Mouse (Mus musculus): ENCODE data around the gene Nol12. TPM values are rescaled to one million over a fixed set of nuclear protein-coding genes. Genes with fewer than 3 reads are reported as not detected.

Gene Nol12
- total and polyA plus RNA-seq, 3 experiments, result 13.7 to 91.1 (median 33.2) TPM

GRCm38 (mm10) chr15:78895741-78896140 is 39.0 kb upstream of the Nol12 start:
- no peak overlapping the region for H3K27ac ChIP-seq (ENCODE audit: insufficient read depth, low read depth)
- no peak overlapping the region for H3K4me2 ChIP-seq (ENCODE audit: insufficient read depth, low read depth, poor library complexity, severe bottlenecking)
- H3K36me3 ChIP-seq (replicated peaks in 1 of 2; ENCODE audit: control insufficient read depth in 1 of 2, insufficient read depth in 1 of 2, low read length in 1 of 2), result peaks cover 24 to 37% of the 10 kb centered on the region in 2 experiments

GRCm38 (mm10) chr15:78896149-78896548 is 38.6 kb upstream of the Nol12 start:
- H3K9ac ChIP-seq (ENCODE audit: insufficient read depth, low read depth), result no peak overlapping the region
- dilution Hi-C loops (cut with MboI; ENCODE audit: extremely low pct_ligation_motif_present, extremely low pct_unique_long_range_greater_than_20kb, low sequenced_read_pairs) (no loop called here), in situ Hi-C loops (cut with MboI; ENCODE audit: low pct_ligation_motif_present, low pct_unique_long_range_greater_than_20kb, low sequenced_read_pairs) (no loop called here)
- TF ChIP-seq JUN (IDR thresholded peaks at IDR 0.05; ENCODE audit: insufficient read depth, low read depth, low read length) (no peak), E2F4 (IDR thresholded peaks at IDR 0.05; ENCODE audit: insufficient replicate concordance, low read depth, low read length) (no peak), ZMIZ1 (IDR thresholded peaks at IDR 0.05; ENCODE audit: low read depth, low read length) (no peak)
- no peaks in the 10 kb centered on the region for H3K9me3 ChIP-seq (replicated peaks; ENCODE audit: low read length)
- no peak for DNase-seq (ENCODE audit: extremely low read depth)
- H3K36me3 ChIP-seq (replicated peaks in 1 of 2; ENCODE audit: control insufficient read depth in 1 of 2, insufficient read depth in 1 of 2, low read length in 1 of 2), result peaks cover 20 to 34% of the 10 kb centered on the region in 2 experiments
- H3K4me3 ChIP-seq (replicated peaks in 1 of 3; ENCODE audit: low read depth in 2 of 3, low read length in 2 of 3, poor library complexity in 1 of 3), result no peak overlapping the region
- no peak overlapping the region for H3K4me2 ChIP-seq (ENCODE audit: insufficient read depth, low read depth, poor library complexity, severe bottlenecking)
- H3K4me1 ChIP-seq (ENCODE audit: control insufficient read depth in 1 of 2, insufficient read depth in 2 of 2), result peaks cover 49 to 87% of the 10 kb centered on the region in 2 experiments
- no peaks in the 10 kb centered on the region; the same call in 1 of the 2 replicates for H3K79me2 ChIP-seq (replicated peaks; ENCODE audit: control insufficient read depth, extremely low read depth, insufficient read depth, poor library complexity, severe bottlenecking)
- no peaks in the 10 kb centered on the region for H3K27me3 ChIP-seq (replicated peaks)
- no peak overlapping the region for H3K27ac ChIP-seq (ENCODE audit: insufficient read depth, low read depth)

More at GRCm38 (mm10) chr15:78895741-78896140, 39.0 kb upstream of the Nol12 start:
- TF ChIP-seq ETS1 (conservative IDR thresholded peaks at IDR 0.05; ENCODE audit: low read depth, low read length) (no peak), POLR2A (IDR thresholded peaks at IDR 0.05; ENCODE audit: low read depth, low read length) (no peak), JUND (conservative IDR thresholded peaks at IDR 0.05; ENCODE audit: low read depth, low read length) (no peak), EP300 (IDR thresholded peaks at IDR 0.05; ENCODE audit: low read length) (0 out of 2 replicates have a peak, but pooled peaks have one; percentile 5), ZNF384 (IDR thresholded peaks at IDR 0.05; ENCODE audit: low read depth, low read length) (no peak)
- no peak overlapping the region for H3K9ac ChIP-seq (ENCODE audit: insufficient read depth, low read depth)
- dilution Hi-C loops (cut with MboI; ENCODE audit: extremely low pct_ligation_motif_present, extremely low pct_unique_long_range_greater_than_20kb, low sequenced_read_pairs) (no loop called here), in situ Hi-C loops (cut with MboI; ENCODE audit: low pct_ligation_motif_present, low pct_unique_long_range_greater_than_20kb, low sequenced_read_pairs) (no loop called here)
- H3K9me3 ChIP-seq (replicated peaks; ENCODE audit: low read length), result no peaks in the 10 kb centered on the region
- H3K4me1 ChIP-seq (ENCODE audit: control insufficient read depth in 1 of 2, insufficient read depth in 2 of 2), result peaks cover 49 to 87% of the 10 kb centered on the region in 2 experiments
- H3K4me3 ChIP-seq (replicated peaks in 1 of 3; ENCODE audit: low read depth in 2 of 3, low read length in 2 of 3, poor library complexity in 1 of 3), result no peak overlapping the region
- H3K27me3 ChIP-seq (replicated peaks), result no peaks in the 10 kb centered on the region
- no peaks in the 10 kb centered on the region; the same call in 1 of the 2 replicates for H3K79me2 ChIP-seq (replicated peaks; ENCODE audit: control insufficient read depth, extremely low read depth, insufficient read depth, poor library complexity, severe bottlenecking)
- DNase-seq (ENCODE audit: extremely low read depth), result no peak

GRCm38 (mm10) chr15:78897488-78897887 is 37.2 kb upstream of the Nol12 start:
- dilution Hi-C loops (cut with MboI; ENCODE audit: extremely low pct_ligation_motif_present, extremely low pct_unique_long_range_greater_than_20kb, low sequenced_read_pairs) (no loop called here), in situ Hi-C loops (cut with MboI; ENCODE audit: low pct_ligation_motif_present, low pct_unique_long_range_greater_than_20kb, low sequenced_read_pairs) (no loop called here)
- Histone ChIP-seq H3K4me1 (ENCODE audit: control insufficient read depth in 1 of 2, insufficient read depth in 2 of 2) (peaks cover 37 to 84% of the 10 kb centered on the region in 2 experiments), H3K79me2 (replicated peaks; ENCODE audit: control insufficient read depth, extremely low read depth, insufficient read depth, poor library complexity, severe bottlenecking) (no peaks in the 10 kb centered on the region; the same call in 1 of the 2 replicates), H3K27me3 (replicated peaks) (no peaks in the 10 kb centered on the region), H3K4me3 (replicated peaks in 1 of 3; ENCODE audit: low read depth in 2 of 3, low read length in 2 of 3, poor library complexity in 1 of 3) (no peak overlapping the region), H3K36me3 (replicated peaks in 1 of 2; ENCODE audit: control insufficient read depth in 1 of 2, insufficient read depth in 1 of 2, low read length in 1 of 2) (peaks cover 7 to 32% of the 10 kb centered on the region in 2 experiments), H3K9me3 (replicated peaks; ENCODE audit: low read length) (no peaks in the 10 kb centered on the region), H3K9ac (ENCODE audit: insufficient read depth, low read depth) (no peak overlapping the region), H3K27ac (ENCODE audit: insufficient read depth, low read depth) (no peak overlapping the region), H3K4me2 (ENCODE audit: insufficient read depth, low read depth, poor library complexity, severe bottlenecking) (no peak overlapping the region)
- DNase-seq (ENCODE audit: extremely low read depth), result no peak
- TF ChIP-seq NRF1 (IDR thresholded peaks at IDR 0.05; ENCODE audit: low read depth, low read length), result no peak
- no peak for TF ChIP-seq USF2 (conservative IDR thresholded peaks at IDR 0.05; ENCODE audit: low read depth, low read length)
- no peak for TF ChIP-seq TBP (conservative IDR thresholded peaks at IDR 0.05; ENCODE audit: low read depth, low read length)
- no peak for TF ChIP-seq MXI1 (IDR thresholded peaks at IDR 0.05; ENCODE audit: low read depth, low read length)
- TF ChIP-seq ZMIZ1 (IDR thresholded peaks at IDR 0.05; ENCODE audit: low read depth, low read length), result no peak
- no peak for TF ChIP-seq ZKSCAN1 (IDR thresholded peaks at IDR 0.05; ENCODE audit: borderline replicate concordance, low read depth, low read length)
- TF ChIP-seq GABPA (IDR thresholded peaks at IDR 0.05; ENCODE audit: insufficient replicate concordance, low read depth, low read length), result no peak
- no peak for TF ChIP-seq MAFK (IDR thresholded peaks at IDR 0.05; ENCODE audit: insufficient replicate concordance, low read length)
